Mouse (Mus musculus) forebrain, postnatal 0 days (tissue): ENCODE data around the gene Tlcd1. TPM values are rescaled to one million over a fixed set of nuclear protein-coding genes. Genes with fewer than 3 reads are reported as not detected.

Experiments
- ATAC-seq: fragments of 200-750 bp; cut with Nextera tagmentation; 2 replicates; pipeline ENCODE4 v1.8.0; 2017; ENCODE audit warnings: mild to moderate bottlenecking, moderate library complexity
- DNase-seq: peaks from one replicate; pipeline ENCODE4 v3.0.0-alpha.2; 2015
- H3K27ac ChIP-seq: fragments of 300-500 bp; sonication (generic); 2 replicates; pipeline ENCODE4 v1.5.1; 2014; ENCODE audit warnings: low read depth, mild to moderate bottlenecking, antibody characterized with exemption, low read length, moderate library complexity, mixed read lengths
- H3K27me3 ChIP-seq: fragments of 300-500 bp; sonication (generic); 2 replicates; pipeline ENCODE4 v1.6.1; 2014; ENCODE audit warnings: mild to moderate bottlenecking, low read length, mixed read lengths; ENCODE audit not compliant: insufficient read depth
- H3K36me3 ChIP-seq: fragments of 300-500 bp; sonication (generic); 2 replicates; pipeline ENCODE4 v1.6.1; 2014; ENCODE audit warnings: mild to moderate bottlenecking, moderate library complexity; ENCODE audit not compliant: insufficient read depth
- H3K4me1 ChIP-seq: fragments of 300-500 bp; sonication (generic); 2 replicates; pipeline ENCODE4 v1.6.1; 2014; ENCODE audit warnings: antibody characterized with exemption; ENCODE audit not compliant: insufficient read depth
- H3K4me2 ChIP-seq: fragments of 300-500 bp; sonication (generic); 2 replicates; pipeline ENCODE4 v1.6.1; 2014; ENCODE audit warnings: low read depth, mild to moderate bottlenecking, moderate library complexity
- H3K4me3 ChIP-seq: fragments of 300-500 bp; sonication (generic); 2 replicates; pipeline ENCODE4 v1.5.1; 2014; ENCODE audit warnings: low read depth, low read length, mixed read lengths
- H3K9ac ChIP-seq: fragments of 300-500 bp; sonication (generic); 2 replicates; pipeline ENCODE4 v1.6.1; 2014; ENCODE audit warnings: mild to moderate bottlenecking
- H3K9me3 ChIP-seq: fragments of 300-500 bp; sonication (generic); 2 replicates; pipeline ENCODE4 v1.6.1; 2016; ENCODE audit warnings: low read length
- CTCF ChIP-seq: sonication (generic); IDR thresholded peaks from 2 replicates; pipeline ENCODE4 v1.5.1; 2016; ENCODE audit warnings: antibody characterized with exemption, control low read depth, low read depth
- WGBS: fragments of 180-500 bp; shearing (Covaris S2); extraction: QIAGEN DNeasy Blood & Tissue Kit; methylation state at CpG from one replicate; pipeline ENCODE4 v1.1.7; 2014; 5-methylcytosine and 5-hydroxymethylcytosine counted together
- polyA plus RNA-seq: library from polyadenylated mRNA; unstranded; fragments of >200 nt; fragmentation: Nextera tagmentation; extraction: Ambion mirVana; gene quantifications from 2 replicates; pipeline ENCODE4 v1.2.1, GENCODE M21; 2015
- total RNA-seq: library from RNA; depleted of rRNA; stranded (reverse); fragments of >200 nt; gene quantifications from 2 replicates; pipeline ENCODE4 v1.2.3, GENCODE M21; 2014

Tlcd1 gene
- total and polyA plus RNA-seq, 2 experiments from 2014 or later: 15.3 to 19.0 TPM

DNA sequence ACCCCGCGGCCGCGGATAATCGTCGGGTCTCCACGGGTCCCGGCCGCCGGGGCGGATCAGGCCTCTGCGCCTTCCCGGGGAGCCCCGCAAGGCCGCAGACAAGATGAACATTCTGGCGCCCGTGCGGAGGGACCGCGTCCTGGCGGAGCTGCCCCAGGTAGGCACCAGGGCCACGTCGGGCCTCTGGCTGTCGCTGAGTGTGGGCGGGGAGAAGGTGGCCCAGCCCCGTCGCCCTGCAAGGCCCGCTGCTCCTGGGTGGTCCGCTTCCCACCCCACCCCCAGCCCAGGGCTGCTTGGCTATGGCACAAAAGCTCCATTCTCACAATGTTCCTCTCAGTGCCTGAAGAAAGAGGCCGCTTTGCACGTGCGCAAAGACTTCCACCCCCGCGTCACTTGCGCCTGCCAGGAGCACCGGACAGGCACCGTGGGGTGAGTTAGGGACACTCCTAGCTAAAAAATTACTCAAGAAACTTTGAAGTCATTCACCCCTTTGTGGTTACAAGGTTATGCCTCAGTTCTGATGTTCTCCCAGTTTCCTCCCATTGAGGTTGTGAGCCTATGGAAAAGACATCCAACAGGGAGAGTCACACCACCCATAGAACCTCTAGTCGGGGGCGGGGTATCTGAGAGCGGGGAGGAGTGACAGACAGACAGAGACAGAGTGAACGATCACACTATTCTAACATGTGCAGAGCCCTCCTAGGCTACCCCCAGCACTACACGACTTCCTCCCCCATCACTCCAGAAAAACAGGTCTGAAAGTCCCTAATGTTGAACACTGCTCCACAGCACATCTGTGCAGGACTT is 12.9 kb downstream of the Tlcd1 start:
- peak; percentile 77 for ATAC-seq
- peak overlapping the region; percentile 80 for H3K4me3 ChIP-seq
- H3K9me3 ChIP-seq: no peaks in the 10 kb centered on the region
- peaks cover 24% of the 10 kb centered on the region for H3K36me3 ChIP-seq
- H3K4me1 ChIP-seq: peaks cover 10% of the 10 kb centered on the region; the same call in 1 of the 2 replicates
- no peaks in the 10 kb centered on the region for H3K27me3 ChIP-seq
- H3K27ac ChIP-seq: peak overlapping the region; percentile 95
- DNase-seq: peak; percentile 83
- H3K9ac ChIP-seq: peak overlapping the region; percentile 92
- H3K4me2 ChIP-seq: peak overlapping the region; percentile 78
- no peak for TF ChIP-seq CTCF
- under 1% methylated on average over 42 of the region's 42 CpGs for WGBS

DNA sequence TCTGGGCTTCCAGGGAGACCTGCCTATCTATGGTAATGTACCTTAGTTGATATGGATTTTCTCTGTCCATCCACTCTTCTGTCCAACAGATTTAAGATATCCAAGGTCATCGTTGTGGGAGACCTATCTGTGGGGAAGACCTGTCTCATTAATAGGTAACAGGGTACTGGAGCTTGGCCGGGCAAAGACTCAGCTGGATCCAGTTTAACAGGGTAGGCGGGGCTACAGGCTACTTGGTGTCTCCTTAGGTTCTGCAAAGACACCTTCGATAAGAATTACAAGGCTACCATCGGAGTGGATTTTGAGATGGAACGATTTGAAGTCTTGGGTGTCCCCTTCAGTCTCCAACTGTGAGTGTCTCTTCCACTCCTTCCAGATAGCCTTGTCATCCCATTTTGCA is 13.5 kb downstream of the Tlcd1 start:
- Histone ChIP-seq H3K9ac (no peak overlapping the region), H3K4me1 (peaks cover 10% of the 10 kb centered on the region; the same call in 1 of the 2 replicates), H3K4me3 (peak overlapping the region; percentile 80), H3K4me2 (peak overlapping the region; percentile 78), H3K27ac (peak overlapping the region; percentile 95; the same call in 1 of the 2 replicates), H3K9me3 (no peaks in the 10 kb centered on the region), H3K27me3 (no peaks in the 10 kb centered on the region), H3K36me3 (peaks cover 24% of the 10 kb centered on the region)
- TF ChIP-seq CTCF: no peak
- no peak for ATAC-seq
- DNase-seq: no peak
- WGBS: 79% methylated on average over 6 of the region's 6 CpGs

GRCm38 (mm10) chr11:78193113-78193512 is 16.6 kb downstream of the Tlcd1 start, which contains the start of gene Proca1:
Gene Proca1, plus strand, starts transcription at chr11:78193392.
- Histone ChIP-seq H3K9me3 (no peaks in the 10 kb centered on the region), H3K36me3 (peaks cover 24% of the 10 kb centered on the region), H3K4me3 (no peak within 1 kb of the TSS), H3K9ac (no peak within 1 kb of the TSS), H3K4me1 (peaks cover 10% of the 10 kb centered on the region; the same call in 1 of the 2 replicates), H3K27me3 (no peaks in the 10 kb centered on the region), H3K4me2 (no peak within 1 kb of the TSS), H3K27ac (no peak within 1 kb of the TSS)
- ATAC-seq (no peak), DNase-seq (no peak)
- no peak for TF ChIP-seq CTCF
- 67% methylated on average over 1 of the region's 1 CpGs for WGBS

GRCm38 (mm10) chr11:78194411-78195100 is 18.0 kb downstream of the Tlcd1 start:
- WGBS: 6% methylated on average over 29 of the region's 30 CpGs
- 0 out of 2 replicates have a peak overlapping the region, but pooled peaks have one; percentile 22 for H3K9ac ChIP-seq

GRCm38 (mm10) chr11:78195101-78195863 is 18.8 kb downstream of the Tlcd1 start:
- H3K27me3 ChIP-seq: no peaks in the 10 kb centered on the region
- DNase-seq (no peak), ATAC-seq (no peak)
- 63% methylated on average over 23 of the region's 23 CpGs for whole genome bisulfite sequencing
- no peaks in the 10 kb centered on the region for H3K9me3 ChIP-seq
- no peak overlapping the region for H3K9ac ChIP-seq
- H3K36me3 ChIP-seq: peaks cover 24% of the 10 kb centered on the region
- no peak for TF ChIP-seq CTCF
- no peak overlapping the region for H3K27ac ChIP-seq
- H3K4me2 ChIP-seq: peak overlapping the region; percentile 44
- peak overlapping the region; percentile 24 for H3K4me3 ChIP-seq
- 0 out of 2 replicates have a peak, but pooled peaks cover 1% of the 10 kb centered on the region for H3K4me1 ChIP-seq

More at GRCm38 (mm10) chr11:78194411-78195100, 18.0 kb downstream of the Tlcd1 start:
- H3K9me3 ChIP-seq: no peaks in the 10 kb centered on the region
- H3K36me3 ChIP-seq: peaks cover 24% of the 10 kb centered on the region
- H3K27ac ChIP-seq: no peak overlapping the region
- H3K4me1 ChIP-seq: peaks cover 8% of the 10 kb centered on the region; the same call in 1 of the 2 replicates
- no peak for DNase-seq
- peak; percentile 47 for ATAC-seq
- peak overlapping the region; percentile 24 for H3K4me3 ChIP-seq
- peak overlapping the region; percentile 44 for H3K4me2 ChIP-seq
- no peak for TF ChIP-seq CTCF
- H3K27me3 ChIP-seq: no peaks in the 10 kb centered on the region

GRCm38 (mm10) chr11:78202372-78202771 is 25.9 kb downstream of the Tlcd1 start:
- no peak overlapping the region for H3K4me3 ChIP-seq
- H3K36me3 ChIP-seq: peaks cover 24% of the 10 kb centered on the region
- H3K4me2 ChIP-seq: no peak overlapping the region
- H3K9me3 ChIP-seq: no peaks in the 10 kb centered on the region
- ATAC-seq (no peak), DNase-seq (no peak)
- TF ChIP-seq CTCF: no peak
- no peaks in the 10 kb centered on the region for H3K4me1 ChIP-seq
- WGBS: 92% methylated on average over 3 of the region's 3 CpGs
- H3K9ac ChIP-seq: no peak overlapping the region
- no peaks in the 10 kb centered on the region for H3K27me3 ChIP-seq
- no peak overlapping the region for H3K27ac ChIP-seq
